Mouse (Mus musculus) neural tube, embryonic 11.5 days (tissue): ENCODE results near the gene Creb5. TPM values are rescaled to one million over a fixed set of nuclear protein-coding genes. Genes with fewer than 3 reads are reported as not detected.

Experiments used
- ATAC-seq: fragments of 200-750 bp; cut with Nextera tagmentation; 2 replicates; pipeline ENCODE4 v1.8.0; 2017; ENCODE audit warnings: moderate number of reproducible peaks, mild to moderate bottlenecking, moderate TSS enrichment, moderate library complexity; ENCODE audit not compliant: insufficient read depth, low FRiP score, low TSS enrichment
- DNase-seq: peaks from one replicate; pipeline ENCODE4 v3.0.0-alpha.2; 2015; ENCODE audit warnings: low spot score
- H3K27ac ChIP-seq: fragments of 300-500 bp; sonication (generic); 2 replicates; pipeline ENCODE4 v1.5.1; 2014; ENCODE audit warnings: low read depth, mild to moderate bottlenecking, low read length
- H3K27me3 ChIP-seq: fragments of 300-500 bp; sonication (generic); 2 replicates; pipeline ENCODE4 v1.6.1; 2014; ENCODE audit warnings: mild to moderate bottlenecking, low read length, mixed read lengths; ENCODE audit not compliant: control insufficient read depth, insufficient read depth
- H3K36me3 ChIP-seq: fragments of 300-500 bp; sonication (generic); 2 replicates; pipeline ENCODE4 v1.6.1; 2014; ENCODE audit warnings: mild to moderate bottlenecking, low read length, moderate library complexity, mixed read lengths; ENCODE audit not compliant: control insufficient read depth, insufficient read depth
- H3K4me1 ChIP-seq: fragments of 300-500 bp; sonication (generic); 2 replicates; pipeline ENCODE4 v1.6.1; 2014; ENCODE audit warnings: low read length, mixed read lengths; ENCODE audit not compliant: control insufficient read depth, insufficient read depth
- H3K4me2 ChIP-seq: fragments of 300-500 bp; sonication (generic); 2 replicates; pipeline ENCODE4 v1.6.1; 2014; ENCODE audit warnings: low read depth, mild to moderate bottlenecking, moderate library complexity
- H3K4me3 ChIP-seq: fragments of 300-500 bp; sonication (generic); 2 replicates; pipeline ENCODE4 v1.5.1; 2014; ENCODE audit warnings: low read depth, low read length
- H3K9ac ChIP-seq: fragments of 300-500 bp; sonication (generic); 2 replicates; pipeline ENCODE4 v1.6.1; 2014; ENCODE audit warnings: mild to moderate bottlenecking, low read length
- H3K9me3 ChIP-seq: fragments of 300-500 bp; sonication (generic); 2 replicates; pipeline ENCODE4 v1.6.1; 2016; ENCODE audit warnings: low read length; ENCODE audit not compliant: control insufficient read depth
- WGBS: fragments of 180-500 bp; shearing (Covaris S2); extraction: QIAGEN DNeasy Blood & Tissue Kit; methylation state at CpG from one replicate; pipeline ENCODE4 v1.1.7; 2014; 5-methylcytosine and 5-hydroxymethylcytosine counted together
- polyA plus RNA-seq: library from polyadenylated mRNA; unstranded; fragments of >200 nt; fragmentation: Nextera tagmentation; extraction: Ambion mirVana; gene quantifications from 2 replicates; pipeline ENCODE4 v1.2.1, GENCODE M21; 2014

The Creb5 gene
- polyA plus RNA-seq, 1 experiment from 2014 or later = 10.7 TPM

DNA sequence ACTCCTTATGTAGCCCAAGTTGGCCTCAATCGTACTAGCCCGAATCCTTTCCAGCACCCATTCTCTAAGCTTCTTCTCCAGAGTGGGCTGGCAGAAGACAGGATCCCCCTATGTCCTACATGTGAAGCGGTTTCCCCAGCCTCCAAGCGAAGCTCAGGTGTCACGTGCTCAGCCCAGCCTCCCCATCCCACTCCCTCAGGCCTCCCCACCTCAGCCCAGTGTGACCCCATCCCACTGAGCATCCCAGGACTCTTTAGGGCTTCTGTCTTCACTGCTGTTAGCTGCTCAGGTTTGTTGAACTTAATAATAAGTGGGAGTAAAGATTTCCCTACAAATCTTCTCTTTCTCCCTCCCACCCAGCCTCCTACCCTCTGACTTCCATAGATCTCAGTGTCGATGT lies 261.2 kb downstream of the Creb5 start:
- no peaks in the 10 kb centered on the region for H3K36me3 ChIP-seq
- H3K27ac ChIP-seq = no peak overlapping the region
- H3K4me1 ChIP-seq = peaks cover 13% of the 10 kb centered on the region
- 71% methylated on average over 6 of the region's 6 CpGs for WGBS
- H3K4me3 ChIP-seq = no peak overlapping the region
- no peak overlapping the region for H3K9ac ChIP-seq
- no peak for ATAC-seq
- no peak for DNase-seq
- H3K9me3 ChIP-seq = no peaks in the 10 kb centered on the region
- H3K27me3 ChIP-seq = no peaks in the 10 kb centered on the region
- H3K4me2 ChIP-seq = no peak overlapping the region

DNA sequence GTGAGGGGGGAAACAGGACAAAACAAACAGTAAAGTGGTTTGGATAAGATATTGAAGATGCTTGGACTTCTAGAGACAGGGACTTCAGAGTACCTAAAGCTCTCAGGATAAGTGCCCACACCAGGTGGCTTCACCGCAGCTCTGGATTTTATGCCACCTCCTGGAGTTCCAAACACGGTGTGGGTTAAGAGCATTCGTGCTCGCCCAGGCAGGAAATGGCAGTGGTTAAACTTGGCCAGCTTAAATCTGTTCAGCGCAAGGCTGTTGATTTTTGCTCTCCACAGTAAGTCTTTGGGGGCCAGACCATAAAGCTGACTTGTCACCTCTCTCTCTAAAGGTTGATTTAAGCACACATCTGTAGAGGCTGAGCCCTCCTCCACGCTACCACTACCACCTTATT lies 262.3 kb downstream of the Creb5 start:
- ATAC-seq = no peak
- H3K36me3 ChIP-seq = no peaks in the 10 kb centered on the region
- 44% methylated on average over 6 of the region's 6 CpGs for WGBS
- no peak overlapping the region for H3K4me3 ChIP-seq
- H3K27me3 ChIP-seq = no peaks in the 10 kb centered on the region
- no peaks in the 10 kb centered on the region for H3K9me3 ChIP-seq
- no peak overlapping the region for H3K27ac ChIP-seq
- no peak for DNase-seq
- H3K9ac ChIP-seq = no peak overlapping the region
- H3K4me2 ChIP-seq = no peak overlapping the region
- H3K4me1 ChIP-seq = peaks cover 13% of the 10 kb centered on the region

DNA sequence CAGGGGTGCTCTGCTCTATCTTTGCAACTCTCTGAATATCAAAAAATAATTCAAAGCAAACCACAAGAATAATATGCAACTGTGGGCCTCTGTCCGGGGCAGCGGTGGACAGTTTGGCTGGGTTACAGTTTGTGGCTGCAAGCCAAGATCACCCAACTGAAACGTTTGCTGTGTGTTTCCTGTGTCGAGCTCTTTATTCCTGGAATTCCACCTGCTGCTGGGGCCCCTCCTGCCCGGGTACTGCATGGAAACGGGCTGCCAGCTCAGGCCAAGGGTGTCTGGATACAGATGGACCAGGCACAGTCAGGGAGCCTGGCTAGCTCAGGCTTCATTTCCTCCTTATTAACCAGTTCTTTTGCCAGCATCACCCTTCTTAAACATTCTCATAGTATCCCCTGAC lies 269.0 kb downstream of the Creb5 start:
- no peak overlapping the region for H3K27ac ChIP-seq
- H3K9me3 ChIP-seq = no peaks in the 10 kb centered on the region
- H3K4me3 ChIP-seq = no peak overlapping the region
- H3K4me1 ChIP-seq = no peaks in the 10 kb centered on the region
- H3K9ac ChIP-seq = no peak overlapping the region
- no peak overlapping the region for H3K4me2 ChIP-seq
- no peaks in the 10 kb centered on the region for H3K27me3 ChIP-seq
- ATAC-seq (no peak), DNase-seq (no peak)
- 73% methylated on average over 6 of the region's 6 CpGs for WGBS
- H3K36me3 ChIP-seq = no peaks in the 10 kb centered on the region

DNA sequence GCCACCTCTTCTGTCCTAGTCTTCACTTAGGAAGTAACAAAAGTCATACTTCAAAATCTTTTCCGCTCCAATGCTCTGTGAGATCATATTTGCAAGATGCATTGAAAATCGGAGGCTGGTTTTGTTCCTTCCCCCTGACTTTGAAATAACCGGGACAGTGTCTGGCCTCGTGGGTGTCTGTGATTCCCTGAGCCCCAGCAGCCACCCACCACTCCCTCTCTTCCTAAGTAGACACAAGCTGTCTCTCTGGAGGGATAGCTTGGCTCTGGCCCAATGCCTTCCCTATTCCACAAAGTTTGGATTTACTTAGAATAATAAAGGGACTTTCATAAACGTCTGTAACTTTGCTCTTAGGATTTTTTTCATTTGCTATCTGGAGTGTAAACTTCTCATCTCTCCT lies 273.9 kb downstream of the Creb5 start:
- no peak overlapping the region for H3K27ac ChIP-seq

DNA sequence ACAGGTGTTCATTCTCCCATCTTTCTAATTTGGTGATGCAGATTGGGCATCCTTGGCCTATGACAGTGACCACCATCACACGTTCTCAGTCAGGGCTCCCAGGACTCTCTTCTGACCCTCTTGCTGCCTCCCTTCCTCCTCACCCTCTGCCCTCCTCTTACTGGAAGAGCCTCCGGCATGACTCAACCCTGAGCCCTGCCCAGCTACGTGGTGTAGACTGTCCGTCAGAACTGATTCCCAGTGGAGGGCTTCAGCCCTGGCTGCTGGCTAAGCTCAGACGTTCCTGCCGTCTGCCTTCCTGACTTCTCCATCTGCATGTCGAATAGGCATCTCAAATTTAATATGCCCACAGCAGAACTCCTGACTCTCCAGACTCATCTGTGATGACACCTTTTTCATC lies 275.5 kb downstream of the Creb5 start:
- no peak overlapping the region for H3K27ac ChIP-seq
- H3K4me2 ChIP-seq = no peak overlapping the region
- no peaks in the 10 kb centered on the region for H3K27me3 ChIP-seq
- H3K36me3 ChIP-seq = no peaks in the 10 kb centered on the region
- H3K4me3 ChIP-seq = no peak overlapping the region
- WGBS = 68% methylated on average over 7 of the region's 7 CpGs
- H3K9me3 ChIP-seq = no peaks in the 10 kb centered on the region
- no peak for ATAC-seq
- DNase-seq = no peak
- no peaks in the 10 kb centered on the region for H3K4me1 ChIP-seq
- no peak overlapping the region for H3K9ac ChIP-seq

More for the DNA sequence above, 273.9 kb downstream of the Creb5 start:
- WGBS = 81% methylated on average over 5 of the region's 5 CpGs
- H3K9me3 ChIP-seq = no peaks in the 10 kb centered on the region
- ATAC-seq (no peak), DNase-seq (no peak)
- no peaks in the 10 kb centered on the region for H3K4me1 ChIP-seq
- no peaks in the 10 kb centered on the region for H3K36me3 ChIP-seq
- no peak overlapping the region for H3K4me3 ChIP-seq
- no peak overlapping the region for H3K4me2 ChIP-seq
- no peaks in the 10 kb centered on the region for H3K27me3 ChIP-seq
- no peak overlapping the region for H3K9ac ChIP-seq

DNA sequence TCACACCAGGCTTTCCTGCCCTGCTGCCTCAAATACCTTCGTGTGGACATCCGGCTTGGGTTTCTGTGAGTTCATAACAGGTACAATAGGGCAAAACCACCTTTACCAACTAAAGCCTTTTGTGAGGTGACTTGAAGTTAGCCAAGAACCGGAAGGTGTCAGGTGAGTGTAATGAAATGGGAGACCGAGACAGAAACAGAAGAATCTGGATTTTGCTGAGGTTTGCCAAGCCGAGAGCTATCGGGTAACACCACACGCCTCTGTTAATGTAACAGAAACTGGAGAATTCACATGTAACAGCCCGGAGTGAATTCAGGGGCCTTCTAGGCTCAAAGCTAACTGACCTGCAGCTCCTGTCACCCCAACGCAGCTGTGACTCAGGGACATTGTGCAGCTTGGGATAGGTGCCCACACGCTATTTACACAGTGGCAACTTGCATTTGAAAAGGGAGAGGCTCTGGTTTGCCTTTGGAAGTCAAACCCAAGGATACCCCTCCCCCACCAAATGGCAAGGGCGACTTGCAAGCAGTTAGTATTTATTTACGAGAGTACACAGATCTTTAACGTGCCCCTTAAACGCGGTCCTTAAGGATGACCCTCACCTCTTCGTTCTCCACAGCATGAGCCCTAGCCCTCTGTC lies 276.6 kb downstream of the Creb5 start:
- H3K9ac ChIP-seq = no peak overlapping the region
- no peaks in the 10 kb centered on the region for H3K9me3 ChIP-seq
- no peaks in the 10 kb centered on the region for H3K36me3 ChIP-seq
- ATAC-seq = no peak
- H3K4me2 ChIP-seq = no peak overlapping the region
- H3K27me3 ChIP-seq = no peaks in the 10 kb centered on the region
- no peak overlapping the region for H3K27ac ChIP-seq
- H3K4me3 ChIP-seq = no peak overlapping the region
- WGBS = 74% methylated on average over 16 of the region's 16 CpGs
- DNase-seq = no peak
- no peaks in the 10 kb centered on the region for H3K4me1 ChIP-seq

DNA sequence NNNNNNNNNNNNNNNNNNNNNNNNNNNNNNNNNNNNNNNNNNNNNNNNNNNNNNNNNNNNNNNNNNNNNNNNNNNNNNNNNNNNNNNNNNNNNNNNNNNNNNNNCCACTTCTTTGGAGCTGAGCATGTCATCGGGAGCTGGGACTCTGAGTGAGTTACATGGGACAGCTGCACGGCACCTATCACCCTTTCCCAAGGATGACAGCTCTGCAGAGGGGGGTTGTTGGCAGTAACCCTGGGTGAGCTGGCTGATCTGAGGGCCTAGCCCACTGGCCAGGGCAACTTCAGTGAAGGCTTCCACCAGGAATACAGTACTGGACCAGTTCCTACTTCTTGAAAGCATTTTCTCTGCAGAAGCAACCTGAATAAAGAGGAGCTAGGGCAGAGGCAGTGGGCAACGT lies 282.4 kb downstream of the Creb5 start:
- H3K36me3 ChIP-seq = no peaks in the 10 kb centered on the region
- 61% methylated on average over 3 of the region's 3 CpGs for WGBS
- no peak overlapping the region for H3K4me3 ChIP-seq
- H3K27me3 ChIP-seq = no peaks in the 10 kb centered on the region
- no peak overlapping the region for H3K4me2 ChIP-seq
- H3K9ac ChIP-seq = no peak overlapping the region
- ATAC-seq (no peak), DNase-seq (no peak)
- no peak overlapping the region for H3K27ac ChIP-seq
- no peaks in the 10 kb centered on the region for H3K9me3 ChIP-seq
- H3K4me1 ChIP-seq = peaks cover 7% of the 10 kb centered on the region

DNA sequence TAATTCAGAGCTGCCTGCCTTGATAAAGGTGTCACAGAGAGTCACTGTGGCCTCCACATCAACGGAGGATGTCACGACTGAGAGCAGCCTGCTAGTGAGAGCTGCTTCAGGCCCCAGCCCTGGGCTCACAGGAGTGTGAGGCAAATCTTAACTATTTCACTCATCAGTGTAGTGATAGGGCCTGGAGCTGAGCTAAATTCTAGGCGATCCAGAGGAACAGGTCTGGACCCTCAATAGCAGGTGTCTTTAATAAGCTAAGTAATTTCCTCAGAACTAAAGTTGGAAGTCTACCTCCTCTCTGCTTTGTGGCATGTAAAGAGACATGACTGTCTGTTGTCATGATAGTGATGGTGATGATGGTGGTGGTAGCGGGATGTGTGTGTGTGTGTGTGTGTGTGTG lies 283.8 kb downstream of the Creb5 start:
- Histone ChIP-seq H3K4me3 (no peak overlapping the region), H3K9ac (no peak overlapping the region), H3K27ac (no peak overlapping the region), H3K4me1 (peaks cover 7% of the 10 kb centered on the region), H3K9me3 (no peaks in the 10 kb centered on the region), H3K27me3 (no peaks in the 10 kb centered on the region), H3K36me3 (no peaks in the 10 kb centered on the region), H3K4me2 (no peak overlapping the region)
- ATAC-seq = no peak
- no peak for DNase-seq
- 85% methylated on average over 4 of the region's 4 CpGs for WGBS

DNA sequence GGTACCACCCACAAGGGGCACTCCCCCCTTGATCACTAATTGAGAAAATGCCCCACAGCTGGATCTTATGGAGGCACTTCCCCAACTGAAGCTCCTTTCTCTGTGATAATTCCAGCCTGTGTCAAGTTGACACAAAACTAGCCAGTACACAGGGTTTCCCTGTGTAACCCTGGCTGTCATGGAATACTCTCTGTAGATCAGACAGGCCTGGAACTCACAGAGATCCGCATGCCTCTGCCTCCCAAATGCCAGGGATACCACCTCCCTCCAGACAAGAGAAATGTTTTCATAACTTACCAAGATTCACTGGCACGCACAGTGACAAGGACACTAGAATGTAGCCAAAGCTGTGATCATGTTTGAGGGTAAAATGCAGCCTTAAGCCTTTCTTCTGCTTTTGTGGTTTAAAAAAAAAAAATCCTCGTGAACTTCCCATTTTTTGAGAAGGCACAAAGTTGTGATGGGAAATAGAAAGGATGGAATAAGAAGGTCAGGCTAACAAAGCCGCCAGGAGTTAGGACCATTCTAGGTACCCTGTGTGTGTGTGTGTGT lies 284.6 kb downstream of the Creb5 start:
- no peaks in the 10 kb centered on the region for H3K27me3 ChIP-seq
- no peak overlapping the region for H3K4me2 ChIP-seq
- no peak for ATAC-seq
- H3K4me3 ChIP-seq = no peak overlapping the region
- DNase-seq = no peak
- peaks cover 7% of the 10 kb centered on the region for H3K4me1 ChIP-seq
- no peak overlapping the region for H3K9ac ChIP-seq
- no peaks in the 10 kb centered on the region for H3K9me3 ChIP-seq
- H3K27ac ChIP-seq = no peak overlapping the region
- WGBS = 91% methylated on average over 4 of the region's 4 CpGs
- H3K36me3 ChIP-seq = no peaks in the 10 kb centered on the region
